Mouse (Mus musculus) v-Abl transformed pro-B cells (cell line): ENCODE data around the gene Crygc.

Experiments
- in situ Hi-C, 2 experiments: fragments of 400-800 bp; cut with MboI; formaldehyde crosslinking; loops; one replicate each; pipeline ENCODE4 v1.15.1; 2025; ENCODE audit not compliant: unreplicated experiment in 2 of 2

Gene Crygc

GRCm38 (mm10) chr1:65073589-65073988 lies at the start of gene Crygc:
Gene Crygc, minus strand, starts transcription at chr1:65073689.
- in situ Hi-C loops = no loop called here

GRCm38 (mm10) chr1:65122574-65123372 lies 49.3 kb upstream of the Crygc start, which contains the start of gene D630023F18Rik:
Gene D630023F18Rik, minus strand, starts transcription at chr1:65123214.
- in situ Hi-C loops = loop anchor here in 1 of 2 experiments (25.0 kb wide), 1 partner anchor 265 kb away; no protein-coding TSS in a partner anchor

GRCm38 (mm10) chr1:65119438-65119837 lies 45.9 kb upstream of the Crygc start, which contains the start of gene Gm28845:
Gene Gm28845, minus strand, starts transcription at chr1:65119558.
- in situ Hi-C loops = loop anchor here in 1 of 2 experiments (25.0 kb wide), 1 partner anchor 268 kb away; no protein-coding TSS in a partner anchor

GRCm38 (mm10) chr1:65118150-65118913 lies 44.8 kb upstream of the Crygc start:
- in situ Hi-C loops = loop anchor here in 1 of 2 experiments (25.0 kb wide), 1 partner anchor 269 kb away; no protein-coding TSS in a partner anchor

- in situ Hi-C loops = loop anchor here in 1 of 2 experiments (5.0 to 25.0 kb wide), 2 partner anchors 64 to 274 kb away; no protein-coding TSS in a partner anchor
These were observed 40.2 kb upstream of the Crygc start for GRCm38 (mm10) chr1:65113536-65114172.

GRCm38 (mm10) chr1:65112807-65113196 lies 39.3 kb upstream of the Crygc start:
- in situ Hi-C loops = loop anchor here in 1 of 2 experiments (5.0 to 25.0 kb wide), 2 partner anchors 64 to 274 kb away; no protein-coding TSS in a partner anchor

- in situ Hi-C loops = loop anchor here in 1 of 2 experiments (5.0 to 25.0 kb wide), 2 partner anchors 65 to 275 kb away; no protein-coding TSS in a partner anchor
These were observed 38.7 kb upstream of the Crygc start for GRCm38 (mm10) chr1:65112031-65112806.

GRCm38 (mm10) chr1:65109756-65110435 lies 36.4 kb upstream of the Crygc start:
- in situ Hi-C loops = loop anchor here in 1 of 2 experiments (5.0 to 25.0 kb wide), 2 partner anchors 67 to 277 kb away; no protein-coding TSS in a partner anchor

- in situ Hi-C loops = loop anchor here in 1 of 2 experiments (25.0 kb wide), 1 partner anchor 278 kb away; no protein-coding TSS in a partner anchor
These were observed 35.7 kb upstream of the Crygc start for GRCm38 (mm10) chr1:65109196-65109595.

GRCm38 (mm10) chr1:65107654-65108279 lies 34.3 kb upstream of the Crygc start:
- in situ Hi-C loops = loop anchor here in 1 of 2 experiments (25.0 kb wide), 1 partner anchor 280 kb away; no protein-coding TSS in a partner anchor

- in situ Hi-C loops = loop anchor here in 1 of 2 experiments (25.0 kb wide), 1 partner anchor 284 kb away; no protein-coding TSS in a partner anchor
These were observed 29.8 kb upstream of the Crygc start, which contains the start of gene Cryga for GRCm38 (mm10) chr1:65103273-65103672. Gene Cryga, minus strand, starts transcription at chr1:65103373.

GRCm38 (mm10) chr1:65096953-65097352 lies 23.5 kb upstream of the Crygc start:
- in situ Hi-C loops = no loop called here

- in situ Hi-C loops = no loop called here
These were observed 18.1 kb upstream of the Crygc start for GRCm38 (mm10) chr1:65091566-65091965.

- in situ Hi-C loops = no loop called here
These were observed 16.9 kb upstream of the Crygc start for GRCm38 (mm10) chr1:65090370-65090769.

- in situ Hi-C loops = no loop called here
These were observed 15.3 kb upstream of the Crygc start for GRCm38 (mm10) chr1:65088567-65089356.

- in situ Hi-C loops = no loop called here
These were observed 8.7 kb upstream of the Crygc start, which contains the start of gene Crygb for GRCm38 (mm10) chr1:65082188-65082587. Gene Crygb, minus strand, starts transcription at chr1:65082288.

GRCm38 (mm10) chr1:65075607-65076006 lies 2.1 kb upstream of the Crygc start:
- in situ Hi-C loops = no loop called here
